Mouse (Mus musculus) stomach, embryonic 14.5 days (tissue): ENCODE data around the gene Mroh2a. TPM values are rescaled to one million over a fixed set of nuclear protein-coding genes. Genes with fewer than 3 reads are reported as not detected.
A peak's percentile ranks its signal among the peaks of the same experiment; 100 is the strongest.

Experiments
- ATAC-seq: fragments of 200-750 bp; cut with Nextera tagmentation; 2 replicates; pipeline ENCODE4 v1.8.0; 2017; ENCODE audit warnings: low read depth, moderate TSS enrichment; ENCODE audit not compliant: insufficient number of reproducible peaks, insufficient read depth, low FRiP score
- H3K27ac ChIP-seq: fragments of 300-500 bp; sonication (generic); 2 replicates; pipeline ENCODE4 v1.5.1; 2014; ENCODE audit warnings: mild to moderate bottlenecking, low read length, moderate library complexity, mixed read lengths
- H3K27me3 ChIP-seq: fragments of 300-500 bp; sonication (generic); 2 replicates; pipeline ENCODE4 v1.6.1; 2014; ENCODE audit warnings: low read length, control low read depth, mixed read lengths; ENCODE audit not compliant: control insufficient read depth, insufficient read depth
- H3K36me3 ChIP-seq: fragments of 300-500 bp; sonication (generic); 2 replicates; pipeline ENCODE4 v1.6.1; 2014; ENCODE audit warnings: mild to moderate bottlenecking, control low read depth, low read length, moderate library complexity, mixed read lengths; ENCODE audit not compliant: control insufficient read depth, insufficient read depth
- H3K4me1 ChIP-seq: fragments of 300-500 bp; sonication (generic); 2 replicates; pipeline ENCODE4 v1.6.1; 2014; ENCODE audit warnings: low read length, control low read depth, mixed read lengths; ENCODE audit not compliant: control insufficient read depth, insufficient read depth
- H3K4me2 ChIP-seq: fragments of 300-500 bp; sonication (generic); replicated peaks from 2 replicates; pipeline ENCODE4 v1.6.1; 2014; ENCODE audit warnings: low read depth, low read length, control low read depth
- H3K4me3 ChIP-seq: fragments of 300-500 bp; sonication (generic); 2 replicates; pipeline ENCODE4 v1.5.1; 2014; ENCODE audit warnings: low read depth, low read length, control low read depth
- H3K9ac ChIP-seq: fragments of 300-500 bp; sonication (generic); replicated peaks from 2 replicates; pipeline ENCODE4 v1.6.1; 2014; ENCODE audit warnings: low read depth, mild to moderate bottlenecking, control low read depth, low read length, moderate library complexity, mixed read lengths
- H3K9me3 ChIP-seq: fragments of 300-500 bp; sonication (generic); 2 replicates; pipeline ENCODE4 v1.6.1; 2016; ENCODE audit warnings: low read depth, low read length, control low read depth; ENCODE audit not compliant: control insufficient read depth
- WGBS: fragments of 180-500 bp; shearing (Covaris S2); extraction: QIAGEN DNeasy Blood & Tissue Kit; methylation state at CpG from one replicate; pipeline ENCODE4 v1.1.7; 2014; 5-methylcytosine and 5-hydroxymethylcytosine counted together
- polyA plus RNA-seq: library from polyadenylated mRNA; unstranded; fragments of >200 nt; fragmentation: Nextera tagmentation; extraction: Ambion mirVana; gene quantifications from 2 replicates; pipeline ENCODE4 v1.2.1, GENCODE M21; 2014

Gene Mroh2a
- polyA plus RNA-seq, 1 experiment from 2014 or later: 1.9 TPM

DNA sequence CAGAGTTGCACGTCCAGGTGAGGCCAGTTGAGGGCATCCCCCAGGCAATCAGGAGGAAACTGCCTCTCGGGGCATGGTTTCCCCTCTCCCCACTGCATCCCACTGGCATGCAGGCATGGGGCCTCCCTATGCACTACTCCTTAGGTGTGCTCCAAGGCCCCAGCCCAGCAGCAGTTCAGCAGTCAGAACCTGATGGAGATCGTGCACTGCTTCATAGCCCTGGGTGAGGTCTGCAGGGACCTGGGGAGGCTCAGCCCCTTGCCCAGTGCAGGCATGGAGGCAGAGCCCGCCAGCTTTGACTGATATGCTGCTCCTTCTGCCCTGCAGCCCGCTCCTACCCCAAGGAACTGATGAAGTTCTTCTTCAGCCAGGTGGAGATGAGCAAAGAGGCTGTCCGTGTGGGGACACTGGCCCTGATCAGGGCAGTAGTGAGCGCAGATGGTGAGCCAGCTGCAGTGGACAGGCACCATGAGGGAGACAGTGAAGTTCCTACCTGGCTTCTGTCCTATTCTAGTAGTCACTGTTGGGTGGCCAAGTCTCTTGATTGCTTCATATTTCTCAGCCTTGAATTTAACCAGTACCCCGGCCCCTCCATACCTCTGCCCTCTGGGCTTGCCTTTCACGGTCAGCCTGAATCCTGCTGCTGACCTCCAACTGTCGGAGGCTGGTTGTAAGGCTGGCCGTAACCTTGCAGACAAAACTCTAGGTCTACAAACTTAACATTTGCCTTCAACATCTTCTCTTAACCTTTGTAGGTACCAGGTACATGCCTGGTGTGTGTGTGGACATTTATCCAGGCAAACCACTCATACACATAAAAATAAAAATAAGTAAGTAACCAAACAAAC lies 8.5 kb downstream of the Mroh2a start:
- Histone ChIP-seq H3K27me3 (no peaks in the 10 kb centered on the region), H3K4me3 (no peak overlapping the region), H3K36me3 (no peaks in the 10 kb centered on the region), H3K4me1 (no peaks in the 10 kb centered on the region), H3K9me3 (peaks cover 88% of the 10 kb centered on the region), H3K27ac (no peak overlapping the region), H3K4me2 (no peak overlapping the region), H3K9ac (no peak overlapping the region)
- 64% methylated on average over 11 of the region's 11 CpGs for WGBS
- peak; percentile 0; the same call in 1 of the 2 replicates for ATAC-seq

DNA sequence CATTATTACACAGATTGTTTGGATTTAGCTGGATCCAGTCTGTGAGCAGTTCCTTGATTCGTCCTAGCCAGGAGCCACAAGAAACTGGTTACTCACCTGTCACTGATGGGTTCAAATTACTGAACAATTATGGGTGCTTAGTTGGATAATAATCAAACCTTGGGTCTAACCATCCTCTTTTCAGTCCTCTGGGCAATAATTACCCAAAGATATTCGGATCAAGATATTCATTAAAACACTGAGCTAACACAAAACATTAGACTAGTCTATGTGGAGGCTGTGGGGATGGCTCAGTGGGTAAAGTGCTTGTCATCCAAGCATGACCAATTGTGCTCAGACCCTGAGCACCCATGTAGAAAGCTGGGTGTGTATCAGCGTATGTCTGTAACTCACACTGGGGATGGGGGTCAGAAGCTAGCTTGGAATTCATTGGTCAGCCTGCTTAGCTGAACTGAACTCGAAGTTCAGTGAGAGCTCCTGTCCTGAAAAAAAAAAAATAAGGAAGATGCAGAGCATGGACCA lies 9.2 kb downstream of the Mroh2a start:
- ATAC-seq: no peak
- H3K36me3 ChIP-seq: no peaks in the 10 kb centered on the region
- H3K27me3 ChIP-seq: no peaks in the 10 kb centered on the region
- H3K9ac ChIP-seq: no peak overlapping the region
- H3K4me1 ChIP-seq: no peaks in the 10 kb centered on the region
- H3K4me2 ChIP-seq: no peak overlapping the region
- no peak overlapping the region for H3K4me3 ChIP-seq
- no peak overlapping the region for H3K27ac ChIP-seq
- WGBS: 65% methylated on average over 4 of the region's 4 CpGs
- H3K9me3 ChIP-seq: peaks cover 88% of the 10 kb centered on the region

DNA sequence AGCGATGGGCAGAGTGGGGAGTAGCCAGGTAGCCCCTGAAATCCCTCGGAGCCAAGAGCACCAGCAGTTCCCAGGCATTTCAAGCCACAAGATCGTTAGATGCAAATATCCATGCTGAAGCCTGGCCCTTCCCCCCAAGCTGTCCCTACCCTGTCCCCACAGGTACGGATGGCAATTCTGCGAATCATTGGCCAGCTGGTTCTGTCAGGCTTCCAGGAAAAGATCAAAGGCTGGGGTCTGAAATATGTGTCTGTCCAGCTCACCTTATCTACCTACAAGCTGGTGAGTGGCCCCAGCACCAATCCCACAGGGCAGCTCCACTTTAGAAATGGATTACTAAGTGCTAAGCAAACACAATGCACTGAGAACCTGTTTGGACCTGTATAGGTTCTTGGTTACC lies 10.5 kb downstream of the Mroh2a start:
- Histone ChIP-seq H3K27ac (no peak overlapping the region), H3K4me2 (no peak overlapping the region), H3K9me3 (peaks cover 84% of the 10 kb centered on the region), H3K4me3 (no peak overlapping the region), H3K9ac (no peak overlapping the region), H3K4me1 (no peaks in the 10 kb centered on the region), H3K27me3 (no peaks in the 10 kb centered on the region), H3K36me3 (no peaks in the 10 kb centered on the region)
- ATAC-seq: peak; percentile 2; the same call in 1 of the 2 replicates
- 74% methylated on average over 5 of the region's 5 CpGs for WGBS

DNA sequence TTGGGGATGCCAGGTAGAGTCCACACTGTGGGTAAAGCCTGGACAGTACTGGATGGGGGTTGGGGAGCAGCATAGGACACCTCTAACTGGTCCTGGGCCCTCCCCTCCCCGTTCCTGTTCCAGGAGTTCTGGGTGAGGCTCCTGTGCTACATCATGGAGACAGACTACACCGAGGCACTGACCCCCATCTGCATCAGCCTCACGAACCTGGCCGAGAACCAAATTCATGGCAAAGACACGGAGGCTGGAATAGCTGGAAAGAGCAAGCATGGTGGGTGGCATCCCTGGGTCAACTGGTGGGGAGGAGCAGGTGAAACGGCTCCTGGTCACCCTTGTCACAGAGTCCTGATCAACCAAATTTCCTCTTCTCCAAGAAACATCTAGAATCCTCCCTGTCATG lies 12.0 kb downstream of the Mroh2a start:
- Histone ChIP-seq H3K4me1 (no peaks in the 10 kb centered on the region), H3K4me2 (no peak overlapping the region), H3K36me3 (no peaks in the 10 kb centered on the region), H3K9me3 (peaks cover 79% of the 10 kb centered on the region), H3K4me3 (no peak overlapping the region), H3K27me3 (no peaks in the 10 kb centered on the region), H3K27ac (no peak overlapping the region), H3K9ac (no peak overlapping the region)
- WGBS: 75% methylated on average over 6 of the region's 6 CpGs
- no peak for ATAC-seq

DNA sequence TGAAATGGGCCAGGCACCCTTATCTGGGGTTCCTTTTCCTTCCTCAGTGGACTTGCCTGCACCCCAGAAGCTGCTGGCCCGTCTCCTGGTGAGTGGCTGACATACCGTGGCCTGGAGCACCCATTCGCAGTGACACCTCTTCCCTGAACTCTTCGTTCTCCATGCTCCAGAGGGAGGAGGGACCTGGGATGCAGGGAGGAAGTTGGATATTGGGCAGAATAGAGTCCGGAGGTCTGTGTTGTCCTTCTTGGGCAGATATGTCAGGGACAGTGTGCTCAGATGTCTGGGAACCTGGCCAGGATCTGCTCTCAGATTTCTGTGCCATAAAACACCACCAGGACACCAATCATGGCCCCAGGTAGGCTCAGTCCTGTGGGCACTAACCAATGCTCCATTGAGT lies 13.3 kb downstream of the Mroh2a start:
- Histone ChIP-seq H3K36me3 (no peaks in the 10 kb centered on the region), H3K27ac (no peak overlapping the region), H3K4me3 (no peak overlapping the region), H3K4me1 (no peaks in the 10 kb centered on the region), H3K4me2 (no peak overlapping the region), H3K9me3 (peaks cover 80% of the 10 kb centered on the region), H3K9ac (no peak overlapping the region), H3K27me3 (no peaks in the 10 kb centered on the region)
- WGBS: 78% methylated on average over 5 of the region's 5 CpGs
- ATAC-seq: no peak

DNA sequence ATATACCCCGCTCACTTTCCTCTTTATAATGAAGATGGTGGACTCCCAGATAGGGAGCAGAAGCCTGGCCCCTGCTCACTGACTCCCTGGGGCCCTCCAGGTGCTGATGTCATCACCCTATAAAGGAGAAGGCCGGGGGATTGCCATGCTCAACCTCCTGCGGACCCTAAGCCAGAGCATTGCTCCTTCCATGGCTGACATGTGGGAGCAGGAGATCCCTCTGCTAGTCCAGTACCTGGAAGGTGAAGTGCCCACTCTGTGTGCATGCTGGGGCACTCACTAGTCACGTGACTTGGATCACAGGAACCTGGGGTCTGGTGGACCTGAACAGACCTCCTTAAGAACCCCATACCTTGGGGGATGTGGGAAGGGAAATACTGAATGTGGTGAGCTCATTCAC lies 13.8 kb downstream of the Mroh2a start:
- Histone ChIP-seq H3K4me2 (no peak overlapping the region), H3K36me3 (no peaks in the 10 kb centered on the region), H3K9me3 (peaks cover 79% of the 10 kb centered on the region), H3K4me3 (no peak overlapping the region), H3K27ac (no peak overlapping the region), H3K9ac (no peak overlapping the region), H3K4me1 (no peaks in the 10 kb centered on the region), H3K27me3 (no peaks in the 10 kb centered on the region)
- ATAC-seq: peak; percentile 1; the same call in 1 of the 2 replicates
- 72% methylated on average over 4 of the region's 4 CpGs for WGBS

DNA sequence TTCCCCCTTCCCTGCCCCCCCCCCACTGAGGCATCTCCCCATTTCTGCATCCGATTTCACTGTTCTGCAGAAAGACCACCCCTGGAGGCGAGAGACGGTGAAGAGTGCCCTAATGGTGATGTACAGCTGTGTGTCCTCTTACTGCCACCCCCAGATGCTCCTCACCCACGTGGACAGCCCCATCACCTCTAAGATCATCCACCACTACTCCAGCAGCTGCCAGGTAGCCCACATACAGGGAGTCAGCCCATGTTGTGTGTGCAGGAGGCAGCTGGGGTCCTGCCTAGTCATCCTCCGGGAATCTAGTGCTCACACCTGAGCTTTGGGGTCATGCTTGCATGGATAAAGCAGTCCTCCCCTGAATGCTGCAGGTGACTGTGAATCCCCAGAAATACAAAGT lies 17.1 kb downstream of the Mroh2a start:
- no peak for ATAC-seq
- WGBS: 62% methylated on average over 5 of the region's 5 CpGs
- Histone ChIP-seq H3K4me2 (no peak overlapping the region), H3K27ac (no peak overlapping the region), H3K4me3 (no peak overlapping the region), H3K9ac (no peak overlapping the region), H3K9me3 (peaks cover 86% of the 10 kb centered on the region), H3K27me3 (no peaks in the 10 kb centered on the region), H3K4me1 (no peaks in the 10 kb centered on the region), H3K36me3 (no peaks in the 10 kb centered on the region)

DNA sequence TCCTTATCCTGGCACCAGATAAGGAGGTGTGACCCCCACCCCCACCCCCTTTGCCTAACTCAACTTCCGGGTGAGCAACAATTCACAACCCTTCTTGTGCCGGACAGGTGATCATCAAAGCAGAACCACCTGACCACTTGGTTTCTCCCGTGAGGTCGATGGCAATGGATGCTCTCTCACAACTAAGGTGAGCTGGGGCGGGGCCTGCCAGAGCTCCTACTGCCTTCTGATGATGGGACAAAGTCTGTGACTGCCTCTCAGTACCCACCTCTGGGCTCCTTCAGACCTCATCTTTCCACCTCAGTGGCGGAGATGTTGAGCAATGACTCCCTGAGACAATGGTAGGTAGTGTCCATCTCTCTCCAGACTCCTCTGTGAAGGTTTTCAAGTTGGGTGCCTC lies 19.1 kb downstream of the Mroh2a start:
- H3K4me1 ChIP-seq: no peaks in the 10 kb centered on the region
- no peaks in the 10 kb centered on the region for H3K27me3 ChIP-seq
- ATAC-seq: no peak
- H3K9ac ChIP-seq: no peak overlapping the region
- H3K4me2 ChIP-seq: no peak overlapping the region
- H3K4me3 ChIP-seq: no peak overlapping the region
- H3K9me3 ChIP-seq: peaks cover 86% of the 10 kb centered on the region
- no peaks in the 10 kb centered on the region for H3K36me3 ChIP-seq
- H3K27ac ChIP-seq: no peak overlapping the region
- WGBS: 77% methylated on average over 6 of the region's 6 CpGs
